In genomic region chr1:171970854-171971586, GRCm38 (mm10) we compare ENCODE assay signal across 17 mouse cellular contexts. TPM values are rescaled to one million over a fixed set of nuclear protein-coding genes. Genes with fewer than 3 reads are reported as not detected.
A peak's percentile ranks its signal among the peaks of the same experiment; 100 is the strongest.
DNase-seq lines count a peak whose midpoint lies in the region; ATAC-seq and TF ChIP-seq lines count a peak whose summit lies in the region.
"Had no signal": no experiment of that assay in that cellular context is flagged by ENCODE, and none has a peak within 500 bp of the region (broad histone marks: within the 10 kb centered on the region; RNA-seq: fewer than 3 reads in every experiment).

No protein-coding gene starts in this region.

- no peak overlapping the region for H3K4me2 ChIP-seq in forebrain, embryonic 16.5 days (ENCODE audit: low read length)
- H3K4me2 ChIP-seq in forebrain, postnatal 0 days (ENCODE audit: low read depth): no peak overlapping the region
- no peak overlapping the region for H3K4me2 ChIP-seq in hindbrain, embryonic 11.5 days (replicated peaks; ENCODE audit: low read depth, low read length)
- H3K4me2 ChIP-seq in midbrain, embryonic 14.5 days (ENCODE audit: low read length): no peak overlapping the region
- H3K4me2 ChIP-seq: limb, embryonic 12.5 days had no signal

- H3K9me3 ChIP-seq in forebrain, embryonic 16.5 days (ENCODE audit: control insufficient read depth, low read length): no peaks in the 10 kb centered on the region; the same call in 1 of the 2 replicates
- 0 out of 2 replicates have a peak, but pooled peaks cover 3% of the 10 kb centered on the region for H3K9me3 ChIP-seq in forebrain, postnatal 0 days (ENCODE audit: low read length)
- H3K9me3 ChIP-seq in hindbrain, embryonic 11.5 days (ENCODE audit: control insufficient read depth, low read length): no peaks in the 10 kb centered on the region
- H3K9me3 ChIP-seq in midbrain, embryonic 14.5 days (ENCODE audit: control insufficient read depth, low read length): no peaks in the 10 kb centered on the region
- H3K9me3 ChIP-seq: limb, embryonic 12.5 days had no signal

- no peaks in the 10 kb centered on the region for H3K27me3 ChIP-seq in forebrain, embryonic 16.5 days (replicated peaks; ENCODE audit: control insufficient read depth, insufficient read depth, low read length)
- H3K27me3 ChIP-seq in forebrain, postnatal 0 days (ENCODE audit: insufficient read depth, low read length): no peaks in the 10 kb centered on the region
- H3K27me3 ChIP-seq in hindbrain, embryonic 11.5 days (ENCODE audit: control insufficient read depth, insufficient read depth, low read length): no peaks in the 10 kb centered on the region
- no peaks in the 10 kb centered on the region for H3K27me3 ChIP-seq in midbrain, embryonic 14.5 days (ENCODE audit: control insufficient read depth, insufficient read depth, low read length)
- H3K27me3 ChIP-seq: limb, embryonic 12.5 days; Patski had no signal

- H3K4me3 ChIP-seq in forebrain, embryonic 16.5 days (replicated peaks; ENCODE audit: low read length): no peak overlapping the region
- H3K4me3 ChIP-seq in forebrain, postnatal 0 days (ENCODE audit: low read depth, low read length): no peak overlapping the region
- no peak overlapping the region for H3K4me3 ChIP-seq in hindbrain, embryonic 11.5 days (ENCODE audit: low read depth, low read length)
- H3K4me3 ChIP-seq in midbrain, embryonic 14.5 days (replicated peaks; ENCODE audit: low read depth, low read length): no peak overlapping the region
- H3K4me3 ChIP-seq: limb, embryonic 12.5 days had no signal

- H3K4me1 ChIP-seq in forebrain, embryonic 16.5 days (replicated peaks; ENCODE audit: control insufficient read depth, insufficient read depth, low read length): 0 out of 2 replicates have a peak, but pooled peaks cover 5% of the 10 kb centered on the region
- H3K4me1 ChIP-seq in forebrain, postnatal 0 days (ENCODE audit: insufficient read depth): no peaks in the 10 kb centered on the region
- H3K4me1 ChIP-seq in hindbrain, embryonic 11.5 days (replicated peaks; ENCODE audit: control insufficient read depth, insufficient read depth, low read length): 0 out of 2 replicates have a peak, but pooled peaks cover 3% of the 10 kb centered on the region
- H3K4me1 ChIP-seq in midbrain, embryonic 14.5 days (ENCODE audit: control insufficient read depth, insufficient read depth, low read length): peaks cover 3% of the 10 kb centered on the region; the same call in 1 of the 2 replicates
- H3K4me1 ChIP-seq: limb, embryonic 12.5 days had no signal

- TF ChIP-seq CTCF in forebrain, postnatal 0 days (IDR thresholded peaks at IDR 0.05; ENCODE audit: low read depth): no peak

- no peaks in the 10 kb centered on the region for H3K36me3 ChIP-seq in forebrain, embryonic 16.5 days (ENCODE audit: control insufficient read depth, insufficient read depth)
- no peaks in the 10 kb centered on the region for H3K36me3 ChIP-seq in forebrain, postnatal 0 days (ENCODE audit: insufficient read depth)
- no peaks in the 10 kb centered on the region for H3K36me3 ChIP-seq in hindbrain, embryonic 11.5 days (ENCODE audit: control insufficient read depth, insufficient read depth, low read length)
- H3K36me3 ChIP-seq in midbrain, embryonic 14.5 days (ENCODE audit: control insufficient read depth, insufficient read depth, low read length): no peaks in the 10 kb centered on the region
- H3K36me3 ChIP-seq: limb, embryonic 12.5 days had no signal

- DNase-seq in forebrain, postnatal 0 days: no peak
- DNase-seq in embryo, embryonic 10 days (ENCODE audit: low spot score): peak; percentile 28
- peak; percentile 47 for DNase-seq in hindbrain, embryonic 11.5 days (ENCODE audit: low spot score)
- DNase-seq in midbrain, embryonic 14.5 days: peak; percentile 19
- DNase-seq in kidney, postnatal 14 days: no peak
- DNase-seq in kidney, adult 11 months: no peak
- DNase-seq: B cell, adult 2 months; cerebellum, postnatal 36 days; heart, adult 18-20 months; thymus, postnatal 4 days had no signal

- WGBS in forebrain, embryonic 16.5 days: 31% methylated on average over 10 of the region's 10 CpGs
- 28% methylated on average over 10 of the region's 10 CpGs for WGBS in forebrain, postnatal 0 days
- 30% methylated on average over 10 of the region's 10 CpGs for WGBS in hindbrain, embryonic 11.5 days
- WGBS in midbrain, embryonic 14.5 days: 26% methylated on average over 10 of the region's 10 CpGs

- H3K9ac ChIP-seq in forebrain, embryonic 16.5 days (replicated peaks; ENCODE audit: low read depth, low read length): no peak overlapping the region
- H3K9ac ChIP-seq in forebrain, postnatal 0 days: no peak overlapping the region
- H3K9ac ChIP-seq in hindbrain, embryonic 11.5 days (ENCODE audit: low read depth, low read length): no peak overlapping the region
- H3K9ac ChIP-seq in midbrain, embryonic 14.5 days (replicated peaks; ENCODE audit: low read length): no peak overlapping the region
- H3K9ac ChIP-seq: limb, embryonic 12.5 days; liver, embryonic 14.5 days had no signal

- H3K27ac ChIP-seq in forebrain, embryonic 16.5 days (ENCODE audit: low read length): no peak overlapping the region
- no peak overlapping the region for H3K27ac ChIP-seq in forebrain, postnatal 0 days (ENCODE audit: low read depth, low read length)
- H3K27ac ChIP-seq in hindbrain, embryonic 11.5 days (ENCODE audit: low read depth, low read length): peak overlapping the region; percentile 69
- H3K27ac ChIP-seq in midbrain, embryonic 14.5 days (replicated peaks; ENCODE audit: low read depth, low read length): 0 out of 2 replicates have a peak overlapping the region, but pooled peaks have one; percentile 8
- H3K27ac ChIP-seq: limb, embryonic 12.5 days; liver, embryonic 14.5 days; stomach, postnatal 0 days had no signal

- peak; percentile 40; the same call in 1 of the 2 replicates for ATAC-seq in forebrain, embryonic 16.5 days
- no peak for ATAC-seq in forebrain, postnatal 0 days
- ATAC-seq in hindbrain, embryonic 11.5 days (ENCODE audit: low FRiP score): peak; percentile 88
- ATAC-seq in midbrain, embryonic 14.5 days (ENCODE audit: low FRiP score, low TSS enrichment): no peak
- ATAC-seq: lung, postnatal 0 days; Patski had no signal

RNA-seq across cellular contexts. Expression of gene Slamf6, which starts 53.7 kb away (rescaled TPM):
- polyA plus RNA-seq in forebrain, embryonic 16.5 days (2015; fragmentation: Nextera tagmentation; extraction: Ambion mirVana): not detected in 2 replicates
- total RNA-seq in forebrain, postnatal 0 days (2014; rRNA removed): not detected in 2 replicates
- 0.14 and 0.34 TPM in 2 replicates for polyA plus RNA-seq in forebrain, postnatal 0 days (2015; fragmentation: Nextera tagmentation; extraction: Ambion mirVana)
- 0.11 TPM in 1 of 2 replicates, not detected in the other for polyA plus RNA-seq in hindbrain, embryonic 11.5 days (2014; fragmentation: Nextera tagmentation; extraction: Ambion mirVana)
- not detected in 2 replicates for polyA plus RNA-seq in midbrain, embryonic 14.5 days (2014; fragmentation: Nextera tagmentation; extraction: Ambion mirVana)
- polyA plus RNA-seq: intestine, embryonic 14.5 days; limb, embryonic 12.5 days; Patski had no signal

RNA-seq across cellular contexts. Expression of gene Vangl2, which starts 57.2 kb away (rescaled TPM):
- 40.5 and 42.7 TPM in 2 replicates for polyA plus RNA-seq in forebrain, embryonic 16.5 days (2015; fragmentation: Nextera tagmentation; extraction: Ambion mirVana)
- 47.2 and 63.4 TPM in 2 replicates for total RNA-seq in forebrain, postnatal 0 days (2014; rRNA removed)
- 35.3 and 37.3 TPM in 2 replicates for polyA plus RNA-seq in forebrain, postnatal 0 days (2015; fragmentation: Nextera tagmentation; extraction: Ambion mirVana)
- polyA plus RNA-seq in hindbrain, embryonic 11.5 days (2014; fragmentation: Nextera tagmentation; extraction: Ambion mirVana): 60.3 and 61.6 TPM in 2 replicates
- 52.7 and 57.3 TPM in 2 replicates for polyA plus RNA-seq in midbrain, embryonic 14.5 days (2014; fragmentation: Nextera tagmentation; extraction: Ambion mirVana)

Comparison
In these comparisons a context has a peak if more than half of its experiments do, and no peak if none do; other contexts are left out.
1. ATAC-seq: peak in forebrain, embryonic 16.5 days (single experiment) and hindbrain, embryonic 11.5 days (single experiment); none in forebrain, postnatal 0 days (single experiment) and midbrain, embryonic 14.5 days (single experiment).
2. H3K27ac ChIP-seq: peak in hindbrain, embryonic 11.5 days (single experiment) and midbrain, embryonic 14.5 days (single experiment); none in forebrain, embryonic 16.5 days (single experiment) and forebrain, postnatal 0 days (single experiment).
3. DNase-seq: peak in embryo, embryonic 10 days (single experiment), hindbrain, embryonic 11.5 days (single experiment) and midbrain, embryonic 14.5 days (single experiment); none in forebrain, postnatal 0 days (single experiment), kidney, postnatal 14 days (single experiment) and kidney, adult 11 months (single experiment).